Mouse (Mus musculus): ENCODE results near the gene Ttll13.

GRCm38 (mm10) chr7:80297041-80297440 is 50.9 kb downstream of the Ttll13 start:
- TF ChIP-seq CTCF (IDR thresholded peaks at IDR 0.05; ENCODE audit: low read depth, low read length) (no peak), GATA1 (IDR thresholded peaks at IDR 0.05; ENCODE audit: borderline replicate concordance, low read length) (no peak), GATA2 (IDR thresholded peaks at IDR 0.05; ENCODE audit: borderline replicate concordance, low read depth, low read length) (no peak)
